Mouse (Mus musculus): ENCODE measurements around the gene Cd300lf. TPM values are rescaled to one million over a fixed set of nuclear protein-coding genes. Genes with fewer than 3 reads are reported as not detected.

The Cd300lf gene
- polyA plus RNA-seq, 1 experiment from 2014 or later = 1.0 TPM

GRCm38 (mm10) chr11:115071015-115071551, 62.7 kb downstream of the Cd300lf start:
- Histone ChIP-seq H3K27me3 (replicated peaks; ENCODE audit: control insufficient read depth, insufficient read depth, low read length) (no peaks in the 10 kb centered on the region), H3K36me3 (ENCODE audit: control insufficient read depth, insufficient read depth, low read length) (no peaks in the 10 kb centered on the region), H3K27ac (ENCODE audit: low read depth) (0 out of 2 replicates have a peak overlapping the region, but pooled peaks have one; percentile 18), H3K4me1 (replicated peaks; ENCODE audit: control insufficient read depth, insufficient read depth, low read length) (peaks cover 16% of the 10 kb centered on the region), H3K4me3 (ENCODE audit: low read depth, low read length) (no peak overlapping the region), H3K4me2 (ENCODE audit: low read length) (peak overlapping the region; percentile 38), H3K9me3 (ENCODE audit: control insufficient read depth, low read length) (no peaks in the 10 kb centered on the region), H3K9ac (ENCODE audit: low read length) (no peak overlapping the region)
- ATAC-seq (replicated peaks; ENCODE audit: low FRiP score, low TSS enrichment, low read depth) (0 out of 2 replicates have a peak, but pooled peaks have one; percentile 19), DNase-seq (ENCODE audit: low spot score) (no peak)
- WGBS = 16% methylated on average over 9 of the region's 9 CpGs

DNA sequence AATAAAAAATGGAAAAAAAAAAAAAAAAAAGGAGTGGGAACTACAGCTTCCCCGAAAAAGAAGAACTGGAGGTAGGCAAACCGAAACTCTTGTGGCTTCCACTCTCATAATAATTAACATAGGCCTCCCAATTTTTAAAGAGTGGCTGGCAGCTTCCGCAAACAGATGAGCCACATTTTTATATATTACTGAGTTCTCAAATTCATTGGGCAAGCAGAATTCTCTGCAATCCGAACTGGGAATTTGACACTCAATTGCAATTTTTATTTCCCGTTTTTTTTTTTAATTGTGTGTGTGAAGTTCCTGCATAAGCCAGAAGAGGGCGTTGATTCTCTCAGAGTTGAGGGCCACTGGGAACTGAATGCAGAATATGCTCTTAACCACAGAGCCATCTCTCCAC, 67.0 kb downstream of the Cd300lf start:
- Histone ChIP-seq H3K9ac (ENCODE audit: low read length) (no peak overlapping the region), H3K4me1 (replicated peaks; ENCODE audit: control insufficient read depth, insufficient read depth, low read length) (peaks cover 11% of the 10 kb centered on the region), H3K4me3 (ENCODE audit: low read depth, low read length) (no peak overlapping the region), H3K4me2 (ENCODE audit: low read length) (no peak overlapping the region), H3K27me3 (replicated peaks; ENCODE audit: control insufficient read depth, insufficient read depth, low read length) (no peaks in the 10 kb centered on the region), H3K36me3 (ENCODE audit: control insufficient read depth, insufficient read depth, low read length) (no peaks in the 10 kb centered on the region), H3K9me3 (ENCODE audit: control insufficient read depth, low read length) (no peaks in the 10 kb centered on the region), H3K27ac (ENCODE audit: low read depth) (no peak overlapping the region)
- WGBS = 68% methylated on average over 6 of the region's 6 CpGs
- ATAC-seq (replicated peaks; ENCODE audit: low FRiP score, low TSS enrichment, low read depth) (no peak), DNase-seq (ENCODE audit: low spot score) (no peak)

Other genes with a start within 250 kb of the Cd300lf start
- 0.89 and 1.3 TPM in 2 replicates for gene Cd300a, start 244.0 kb downstream of the Cd300lf start, polyA plus RNA-seq (2014; fragmentation: Nextera tagmentation; extraction: Ambion mirVana)
- 0.20 and 0.36 TPM in 2 replicates for gene Cd300lb, start 199.6 kb downstream of the Cd300lf start, polyA plus RNA-seq (2014; fragmentation: Nextera tagmentation; extraction: Ambion mirVana)
- gene Cd300c, start 164.8 kb downstream of the Cd300lf start, polyA plus RNA-seq (2014; fragmentation: Nextera tagmentation; extraction: Ambion mirVana) = not detected in 2 replicates
- 0.13 and 0.15 TPM in 2 replicates for gene Cd300ld, start 144.1 kb downstream of the Cd300lf start, polyA plus RNA-seq (2014; fragmentation: Nextera tagmentation; extraction: Ambion mirVana)
- gene Cd300c2, start 132.1 kb downstream of the Cd300lf start, polyA plus RNA-seq (2014; fragmentation: Nextera tagmentation; extraction: Ambion mirVana) = 1.7 and 3.0 TPM in 2 replicates
- gene Cd300ld2, start 117.8 kb downstream of the Cd300lf start, polyA plus RNA-seq (2014; fragmentation: Nextera tagmentation; extraction: Ambion mirVana) = not detected in 2 replicates
- gene Cd300ld4, start 107.0 kb downstream of the Cd300lf start, polyA plus RNA-seq (2014; fragmentation: Nextera tagmentation; extraction: Ambion mirVana) = not detected in 2 replicates
- not detected in 2 replicates for gene Cd300ld5, start 96.2 kb downstream of the Cd300lf start, polyA plus RNA-seq (2014; fragmentation: Nextera tagmentation; extraction: Ambion mirVana)
- gene Cd300ld3, start 85.6 kb downstream of the Cd300lf start, polyA plus RNA-seq (2014; fragmentation: Nextera tagmentation; extraction: Ambion mirVana) = not detected in 2 replicates
- 0.08 and 0.19 TPM in 2 replicates for gene Cd300e, start 71.8 kb downstream of the Cd300lf start, polyA plus RNA-seq (2014; fragmentation: Nextera tagmentation; extraction: Ambion mirVana)
- 3.3 and 5.0 TPM in 2 replicates for gene Rab37, start 42.6 kb downstream of the Cd300lf start, polyA plus RNA-seq (2014; fragmentation: Nextera tagmentation; extraction: Ambion mirVana)
- gene Slc9a3r1, start 29.3 kb upstream of the Cd300lf start, polyA plus RNA-seq (2014; fragmentation: Nextera tagmentation; extraction: Ambion mirVana) = 157 and 165 TPM in 2 replicates
- 7.0 and 8.3 TPM in 2 replicates for gene Tmem104, start 53.5 kb upstream of the Cd300lf start, polyA plus RNA-seq (2014; fragmentation: Nextera tagmentation; extraction: Ambion mirVana)
- 16.4 and 16.7 TPM in 2 replicates for gene Nat9, start 53.9 kb upstream of the Cd300lf start, polyA plus RNA-seq (2014; fragmentation: Nextera tagmentation; extraction: Ambion mirVana)
- gene Grin2c, start 133.3 kb upstream of the Cd300lf start, polyA plus RNA-seq (2014; fragmentation: Nextera tagmentation; extraction: Ambion mirVana) = not detected in 2 replicates
- gene Fdxr, start 143.1 kb upstream of the Cd300lf start, polyA plus RNA-seq (2014; fragmentation: Nextera tagmentation; extraction: Ambion mirVana) = 11.3 and 14.2 TPM in 2 replicates
- 1.4 and 1.6 TPM in 2 replicates for gene Fads6, start 163.7 kb upstream of the Cd300lf start, polyA plus RNA-seq (2014; fragmentation: Nextera tagmentation; extraction: Ambion mirVana)
- gene Otop2, start 173.2 kb upstream of the Cd300lf start, polyA plus RNA-seq (2014; fragmentation: Nextera tagmentation; extraction: Ambion mirVana) = not detected in 2 replicates
- gene Ush1g, start 188.0 kb upstream of the Cd300lf start, polyA plus RNA-seq (2014; fragmentation: Nextera tagmentation; extraction: Ambion mirVana) = 0.14 TPM in 1 of 2 replicates, not detected in the other
- gene Otop3, start 200.7 kb upstream of the Cd300lf start, polyA plus RNA-seq (2014; fragmentation: Nextera tagmentation; extraction: Ambion mirVana) = 0.36 and 0.65 TPM in 2 replicates
- gene Hid1, start 233.8 kb upstream of the Cd300lf start, polyA plus RNA-seq (2014; fragmentation: Nextera tagmentation; extraction: Ambion mirVana) = 11.5 and 14.4 TPM in 2 replicates
- gene Cdr2l, start 247.9 kb upstream of the Cd300lf start, polyA plus RNA-seq (2014; fragmentation: Nextera tagmentation; extraction: Ambion mirVana) = 10.6 and 11.6 TPM in 2 replicates